Mouse (Mus musculus): ENCODE measurements around the gene Ptov1.

DNA sequence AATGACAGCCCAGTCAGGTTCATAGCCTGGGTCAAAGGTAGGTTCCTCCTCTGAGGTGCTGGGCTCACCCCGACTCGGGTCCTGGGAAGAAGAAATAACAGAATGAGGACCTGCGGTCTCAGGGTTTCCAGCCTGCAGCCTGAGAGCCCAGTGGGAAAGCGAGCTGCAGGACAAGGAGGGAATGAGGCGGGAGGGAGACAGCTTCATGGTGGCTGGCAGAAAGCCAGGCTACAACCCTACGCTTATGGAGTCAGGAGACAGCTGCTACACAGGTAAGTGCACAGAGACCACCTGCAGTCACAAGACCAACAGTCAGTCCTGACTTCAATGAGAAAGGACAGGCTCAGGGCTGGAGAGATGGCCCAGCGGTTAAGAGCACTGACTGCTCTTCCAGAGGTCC lies 22.8 kb downstream of the Ptov1 start:
- TF ChIP-seq CTCF (IDR thresholded peaks at IDR 0.05; ENCODE audit: low read depth, low read length) (no peak), POLR2A (IDR thresholded peaks at IDR 0.05; ENCODE audit: extremely low read depth, insufficient read depth, low read length) (no peak)
